Mouse (Mus musculus) erythroblast, embryonic 14.5 days (primary cell): ENCODE measurements around the gene Atp5f1.
"Not testable (repeated sequence)": the region's sequence is repeated elsewhere in the genome, so short reads cannot be mapped to it uniquely, and the experiment has no call there.

Experiments used
- GATA1 ChIP-seq: IDR thresholded peaks from 2 replicates; pipeline ENCODE4 v1.6.1; 2012; ENCODE audit warnings: low read length, inconsistent platforms, mixed read lengths
- TAL1 ChIP-seq: IDR thresholded peaks from 3 replicates; pipeline ENCODE4 v1.6.1; 2012; ENCODE audit warnings: low read length, inconsistent platforms, mixed read lengths

DNA sequence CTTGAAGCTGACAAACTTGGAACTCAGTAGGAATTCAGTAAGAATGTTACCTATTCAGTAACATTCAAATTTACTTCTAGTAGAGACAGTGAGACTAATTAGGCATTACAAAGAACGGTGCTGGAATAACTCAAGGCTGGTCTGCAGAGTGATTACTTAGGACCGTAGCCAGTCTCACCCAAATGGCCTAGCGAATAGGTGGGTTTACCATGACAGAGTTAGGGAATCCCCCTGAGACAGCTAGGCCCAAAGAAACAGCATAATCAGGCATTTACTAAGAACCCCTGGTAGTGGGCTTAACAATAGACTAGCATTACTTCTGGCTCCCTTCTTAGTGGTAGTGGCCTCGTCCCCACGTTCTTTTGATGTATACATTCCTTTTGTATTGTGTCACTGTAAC lies 29.7 kb upstream of the Atp5f1 start:
- not testable (repeated sequence) for TF ChIP-seq GATA1, TAL1
